Mouse (Mus musculus) monocyte, adult 5-6 weeks (primary cell): ENCODE data around the gene Calhm2. TPM values are rescaled to one million over a fixed set of nuclear protein-coding genes. Genes with fewer than 3 reads are reported as not detected.
A peak's percentile ranks its signal among the peaks of the same experiment; 100 is the strongest.

Experiments used
- ATAC-seq: fragments of 153-309, 156-312 bp; replicated peaks from 2 replicates; pipeline ENCODE4 v1.8.0; 2017; ENCODE audit warnings: mild to moderate bottlenecking; ENCODE audit not compliant: low TSS enrichment, insufficient number of reproducible peaks, severe bottlenecking, poor library complexity, low FRiP score
- total RNA-seq: library from RNA; stranded (forward); fragments of 200-1000, 200-491, 200-594 nt; gene quantifications from 3 replicates; pipeline ENCODE4 v1.2.3, GENCODE M21; 2017

Gene Calhm2
- total RNA-seq, 1 experiment from 2014 or later: 28.2 TPM

- no peak for ATAC-seq
Observed at GRCm38 (mm10) chr19:47104641-47105271, 33.3 kb downstream of the Calhm2 start.

- no peak for ATAC-seq
Observed at GRCm38 (mm10) chr19:47101080-47101479, 37.0 kb downstream of the Calhm2 start.

- ATAC-seq: peak; percentile 97
Observed at GRCm38 (mm10) chr19:47090550-47091156, 47.4 kb downstream of the Calhm2 start, which contains the start of the genes Usmg5 and Pdcd11. Gene Usmg5 (minus strand): TSS chr19:47090647. Gene Pdcd11 (plus strand): TSS chr19:47090768.

GRCm38 (mm10) chr19:47089718-47090525, 48.2 kb downstream of the Calhm2 start:
- ATAC-seq: peak; percentile 37

GRCm38 (mm10) chr19:47088226-47088625, 49.9 kb downstream of the Calhm2 start:
- no peak for ATAC-seq

- ATAC-seq: peak; percentile 86
Observed at GRCm38 (mm10) chr19:47067924-47068611, 70.0 kb downstream of the Calhm2 start.

- peak; percentile 97 for ATAC-seq
Observed at GRCm38 (mm10) chr19:47067096-47067882, 70.8 kb downstream of the Calhm2 start, which contains the start of gene Taf5. Gene Taf5 (plus strand): TSS chr19:47067746.

GRCm38 (mm10) chr19:47065860-47066259, 72.2 kb downstream of the Calhm2 start:
- ATAC-seq: no peak

- no peak for ATAC-seq
Observed at GRCm38 (mm10) chr19:47057684-47058083, 80.4 kb downstream of the Calhm2 start.

Other genes with a start within 250 kb of the Calhm2 start
- gene Ina, start 123.6 kb downstream of the Calhm2 start, total RNA-seq: not detected in 3 replicates
- 45.4 to 63.8 TPM (median 58.6 TPM) in 3 replicates for gene Nt5c2, start 123.1 kb downstream of the Calhm2 start, total RNA-seq
- gene Pcgf6, start 87.4 kb downstream of the Calhm2 start, total RNA-seq: 0.95 to 5.7 TPM (median 1.7 TPM) in 3 replicates
- 15.5 to 23.5 TPM (median 20.1 TPM) in 3 replicates for gene Taf5, start 70.5 kb downstream of the Calhm2 start, total RNA-seq
- 231 to 250 TPM (median 231 TPM) in 3 replicates for gene Usmg5, start 47.6 kb downstream of the Calhm2 start, total RNA-seq
- gene Pdcd11, start 47.5 kb downstream of the Calhm2 start, total RNA-seq: 15.6 to 24.0 TPM (median 18.9 TPM) in 3 replicates
- not detected in 3 replicates for gene Calhm1, start 6.0 kb upstream of the Calhm2 start, total RNA-seq
- gene Calhm3, start 19.5 kb upstream of the Calhm2 start, total RNA-seq: not detected in 3 replicates
- 0.10 TPM in 1 of 3 replicates, not detected in the others for gene Neurl1a, start 40.5 kb upstream of the Calhm2 start, total RNA-seq